Mouse (Mus musculus): ENCODE measurements around the gene Serpinb9e. TPM values are rescaled to one million over a fixed set of nuclear protein-coding genes. Genes with fewer than 3 reads are reported as not detected.
"Not testable (repeated sequence)": the region's sequence is repeated elsewhere in the genome, so short reads cannot be mapped to it uniquely, and the experiment has no call there.

The Serpinb9e gene
- not detected in 2 replicates for polyA plus RNA-seq (2015; fragmentation: Nextera tagmentation; extraction: Ambion mirVana)

DNA sequence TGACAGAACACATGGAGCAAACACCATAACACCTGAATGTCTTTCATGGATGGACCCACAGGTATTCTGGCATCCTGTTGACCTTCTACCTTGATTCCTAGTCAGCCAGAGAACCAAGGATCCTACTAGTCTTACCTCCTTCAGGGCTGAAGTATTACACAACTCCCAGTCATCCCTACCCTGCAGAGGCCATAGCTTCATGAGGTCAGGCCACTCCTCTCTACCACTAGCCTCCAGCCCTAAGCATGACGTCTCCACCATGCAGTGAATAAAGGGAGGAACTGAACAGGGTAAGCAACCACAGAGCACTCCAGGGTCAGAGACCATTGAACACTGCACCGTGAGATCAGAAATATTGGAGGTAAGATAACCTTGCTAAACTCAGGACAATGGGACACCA is at the start of gene Serpinb9e:
Serpinb9e (plus strand) TSS at position 301 of the 400 bp plus-strand sequence.
- H3K4me1 ChIP-seq (replicated peaks); H3K9me3 ChIP-seq; H3K4me2 ChIP-seq; H3K36me3 ChIP-seq; H3K27me3 ChIP-seq; ATAC-seq (ENCODE audit: low FRiP score, low read depth); H3K9ac ChIP-seq; H3K4me3 ChIP-seq; H3K27ac ChIP-seq (replicated peaks): not testable (repeated sequence)
- WGBS, result 91% methylated on average over 2 of the region's 2 CpGs

- WGBS, result 60% methylated on average over 2 of the region's 2 CpGs
- H3K27me3 ChIP-seq, result no peaks in the 10 kb centered on the region
- H3K4me3 ChIP-seq, result no peak overlapping the region
- H3K9me3 ChIP-seq, result 0 out of 2 replicates have a peak, but pooled peaks cover 2% of the 10 kb centered on the region
- H3K36me3 ChIP-seq, result no peaks in the 10 kb centered on the region
- H3K9ac ChIP-seq, result no peak overlapping the region
- no peak overlapping the region for H3K4me2 ChIP-seq
- H3K4me1 ChIP-seq (replicated peaks), result no peaks in the 10 kb centered on the region
- no peak overlapping the region for H3K27ac ChIP-seq (replicated peaks)
- ATAC-seq (ENCODE audit: low FRiP score, low read depth), result no peak
Measured at GRCm38 (mm10) chr13:33199740-33200139, 49.7 kb upstream of the Serpinb9e start.

DNA sequence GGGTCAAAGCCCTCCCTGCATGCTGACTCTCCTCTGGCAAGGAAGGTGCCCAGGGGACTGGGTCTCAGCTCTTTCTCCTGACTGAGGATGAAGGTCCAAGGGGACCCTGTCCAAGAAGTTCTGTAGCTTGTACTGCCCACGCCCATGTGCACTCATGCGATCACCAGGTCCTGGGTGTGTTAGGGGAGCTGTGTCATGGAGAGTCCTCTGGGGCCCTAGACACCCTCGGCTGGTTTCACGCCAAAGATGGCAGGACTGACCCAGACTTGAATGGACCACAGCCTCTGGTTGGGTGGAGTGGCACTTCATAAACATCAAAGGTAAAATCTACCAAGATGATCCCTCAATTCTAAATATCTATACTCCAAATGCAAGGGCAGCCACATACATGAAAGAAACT is 59.2 kb downstream of the Serpinb9e start:
- H3K9me3 ChIP-seq; H3K27ac ChIP-seq (replicated peaks); H3K9ac ChIP-seq; H3K4me2 ChIP-seq; H3K4me3 ChIP-seq; H3K4me1 ChIP-seq (replicated peaks); H3K27me3 ChIP-seq; H3K36me3 ChIP-seq; ATAC-seq (ENCODE audit: low FRiP score, low read depth): not testable (repeated sequence)
- WGBS, result 87% methylated on average over 4 of the region's 4 CpGs

Other genes starting within 250 kb of the Serpinb9e start
- 1.8 and 2.2 TPM in 2 replicates for gene Serpinb9, start 246.4 kb upstream of the Serpinb9e start, polyA plus RNA-seq (2015; fragmentation: Nextera tagmentation; extraction: Ambion mirVana)
- gene Serpinb9b, start 222.2 kb upstream of the Serpinb9e start, polyA plus RNA-seq (2015; fragmentation: Nextera tagmentation; extraction: Ambion mirVana), result 0.45 and 0.57 TPM in 2 replicates
- 20.4 and 25.1 TPM in 2 replicates for gene Serpinb1b, start 171.0 kb upstream of the Serpinb9e start, polyA plus RNA-seq (2015; fragmentation: Nextera tagmentation; extraction: Ambion mirVana)
- not detected in 2 replicates for gene Serpinb9c, start 89.9 kb upstream of the Serpinb9e start, polyA plus RNA-seq (2015; fragmentation: Nextera tagmentation; extraction: Ambion mirVana)
- gene Serpinb9d, start 56.7 kb upstream of the Serpinb9e start, polyA plus RNA-seq (2015; fragmentation: Nextera tagmentation; extraction: Ambion mirVana), result not detected in 2 replicates
- not detected in 2 replicates for gene Serpinb9f, start 74.5 kb downstream of the Serpinb9e start, polyA plus RNA-seq (2015; fragmentation: Nextera tagmentation; extraction: Ambion mirVana)
- not detected in 2 replicates for gene Gm11397, start 146.1 kb downstream of the Serpinb9e start, polyA plus RNA-seq (2015; fragmentation: Nextera tagmentation; extraction: Ambion mirVana)
- not detected in 2 replicates for gene Serpinb9g, start 235.2 kb downstream of the Serpinb9e start, polyA plus RNA-seq (2015; fragmentation: Nextera tagmentation; extraction: Ambion mirVana)

All from hindbrain, embryonic 15.5 days (tissue).